Mouse (Mus musculus): Measurements from ENCODE around the gene Gm4513.
"Not testable (repeated sequence)": the region's sequence is repeated elsewhere in the genome, so short reads cannot be mapped to it uniquely, and the experiment has no call there.

Gene Gm4513

DNA sequence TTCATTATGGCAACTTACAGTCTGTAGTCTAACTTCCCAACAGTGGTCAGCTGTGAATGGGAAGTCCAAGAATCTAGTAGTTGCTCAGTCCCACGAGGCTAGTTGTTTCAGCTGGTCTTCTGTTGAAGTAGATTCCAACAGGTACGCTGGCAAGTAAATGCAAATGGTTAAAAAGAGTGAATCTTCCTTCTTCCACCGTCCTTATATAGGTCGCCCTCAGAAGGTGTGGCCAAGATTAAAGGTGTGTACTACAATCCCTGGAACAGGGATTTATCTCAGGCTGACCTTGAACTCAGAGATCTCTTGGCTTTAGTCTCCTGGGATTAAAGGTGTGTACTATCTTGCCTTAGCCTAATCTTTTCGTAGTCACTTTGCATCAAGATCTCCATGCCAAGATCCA lies at the start of gene Gm4513:
TSS of gene Gm4513 (minus strand) at position 101 of the 400 bp plus-strand sequence.
- not testable (repeated sequence) for DNase-seq (ENCODE audit: low spot score in 2 of 2)

DNA sequence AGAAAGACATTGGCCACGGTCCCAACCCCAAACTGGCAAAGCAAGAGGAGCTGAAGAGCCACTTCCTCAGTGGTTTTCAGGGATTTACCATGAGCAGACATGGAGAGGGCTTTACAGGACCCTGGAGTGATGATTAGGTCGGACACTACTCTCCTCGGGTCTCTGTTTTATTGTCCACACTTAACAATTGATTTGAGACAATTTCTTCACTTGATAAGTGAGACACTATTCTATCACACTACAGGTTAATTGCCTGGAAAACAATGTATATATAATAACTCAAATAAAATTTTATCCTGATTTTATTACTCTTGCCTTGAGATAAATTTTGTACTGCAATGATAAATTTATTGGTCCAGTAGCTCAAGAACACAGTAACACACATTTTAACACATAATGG lies 22.7 kb downstream of the Gm4513 start, which contains the start of gene Gm4141:
TSS of gene Gm4141 (minus strand) at position 101 of the 400 bp plus-strand sequence.
- not testable (repeated sequence) for DNase-seq (ENCODE audit: low spot score in 2 of 2)

DNA sequence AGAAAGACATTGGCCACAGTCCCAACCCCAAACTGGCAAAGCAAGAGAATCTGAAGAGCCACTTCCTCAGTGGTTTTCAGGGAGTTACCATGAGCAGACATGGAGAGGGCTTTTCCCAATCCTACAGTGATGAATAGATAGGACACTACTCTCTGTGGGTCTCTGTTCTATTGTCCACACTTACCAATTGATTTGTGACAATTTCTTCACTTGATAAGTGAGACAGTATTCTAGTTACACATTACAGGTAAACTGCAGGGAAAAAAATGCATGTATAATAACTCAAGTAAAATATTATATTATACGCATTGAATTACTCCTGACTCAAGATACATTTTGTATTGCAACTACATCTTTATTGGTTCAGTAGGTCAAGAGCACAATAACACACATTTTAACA lies 53.2 kb downstream of the Gm4513 start, which contains the start of gene Gm5726:
TSS of gene Gm5726 (minus strand) at position 101 of the 400 bp plus-strand sequence.
- DNase-seq (ENCODE audit: low spot score in 2 of 2), result not testable (repeated sequence)

Measured in spleen, postnatal 10 days (tissue).